Mouse (Mus musculus) limb, embryonic 12.5 days (tissue): ENCODE data around the gene Gm20388. TPM values are rescaled to one million over a fixed set of nuclear protein-coding genes. Genes with fewer than 3 reads are reported as not detected.

Experiments
- ATAC-seq: fragments of 200-750 bp; cut with Nextera tagmentation; 2 replicates; pipeline ENCODE4 v1.8.0; 2017; ENCODE audit warnings: low read depth, moderate TSS enrichment; ENCODE audit not compliant: insufficient number of reproducible peaks, insufficient read depth, low FRiP score, low TSS enrichment
- H3K27ac ChIP-seq: fragments of 300-500 bp; sonication (generic); 2 replicates; pipeline ENCODE4 v1.5.1; 2016; ENCODE audit warnings: mild to moderate bottlenecking, moderate library complexity
- H3K27me3 ChIP-seq: fragments of 300-500 bp; sonication (generic); 2 replicates; pipeline ENCODE4 v1.6.1; 2016; ENCODE audit warnings: mild to moderate bottlenecking, moderate library complexity
- H3K36me3 ChIP-seq: fragments of 300-500 bp; sonication (generic); 2 replicates; pipeline ENCODE4 v1.6.1; 2016; ENCODE audit warnings: mild to moderate bottlenecking, moderate library complexity
- H3K4me1 ChIP-seq: fragments of 300-500 bp; sonication (generic); replicated peaks from 2 replicates; pipeline ENCODE4 v1.6.1; 2016
- H3K4me2 ChIP-seq: fragments of 300-500 bp; sonication (generic); 2 replicates; pipeline ENCODE4 v1.6.1; 2016; ENCODE audit warnings: mild to moderate bottlenecking, moderate library complexity
- H3K4me3 ChIP-seq: fragments of 300-500 bp; sonication (generic); replicated peaks from 2 replicates; pipeline ENCODE4 v1.5.1; 2016; ENCODE audit warnings: mild to moderate bottlenecking
- H3K9ac ChIP-seq: fragments of 300-500 bp; sonication (generic); replicated peaks from 2 replicates; pipeline ENCODE4 v1.6.1; 2016; ENCODE audit warnings: mild to moderate bottlenecking, moderate library complexity
- H3K9me3 ChIP-seq: fragments of 300-500 bp; sonication (generic); 2 replicates; pipeline ENCODE4 v1.6.1; 2016; ENCODE audit warnings: mild to moderate bottlenecking, moderate library complexity
- WGBS: fragments of 180-500 bp; shearing (Covaris S2); methylation state at CpG from one replicate; pipeline ENCODE4 v1.1.7; 2016; 5-methylcytosine and 5-hydroxymethylcytosine counted together
- polyA plus RNA-seq: library from polyadenylated mRNA; unstranded; fragments of >200 nt; fragmentation: Nextera tagmentation; extraction: Ambion mirVana; gene quantifications from 2 replicates; pipeline ENCODE4 v1.2.1, GENCODE M21; 2016

Gm20388 gene
- polyA plus RNA-seq, 1 experiment from 2014 or later = not detected

DNA sequence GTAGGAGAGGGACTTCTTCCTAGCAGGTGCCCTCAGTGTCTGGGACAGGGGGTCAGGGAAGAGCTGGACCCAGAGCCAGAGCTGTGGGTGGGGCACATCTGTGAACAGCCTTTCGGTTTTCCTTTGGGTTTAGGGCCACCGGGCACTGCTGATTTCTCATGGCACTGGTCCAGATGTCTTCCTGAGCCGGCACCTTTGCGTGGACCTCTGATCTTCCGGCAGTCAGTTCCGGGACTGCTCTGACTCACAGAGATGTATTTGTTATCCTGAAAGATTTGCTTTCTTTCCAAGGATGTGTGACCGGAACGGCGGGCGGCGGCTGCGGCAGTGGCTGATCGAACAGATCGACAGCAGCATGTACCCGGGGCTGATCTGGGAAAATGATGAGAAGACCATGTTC is 828.9 kb downstream of the Gm20388 start:
- Histone ChIP-seq H3K9ac (no peak overlapping the region), H3K4me2 (no peak overlapping the region), H3K9me3 (0 out of 2 replicates have a peak, but pooled peaks cover 6% of the 10 kb centered on the region), H3K27me3 (peaks cover 55% of the 10 kb centered on the region), H3K4me3 (no peak overlapping the region), H3K4me1 (peaks cover 24% of the 10 kb centered on the region), H3K27ac (no peak overlapping the region), H3K36me3 (no peaks in the 10 kb centered on the region)
- ATAC-seq = no peak
- WGBS = 94% methylated on average over 15 of the region's 15 CpGs

- peaks cover 46% of the 10 kb centered on the region for H3K27me3 ChIP-seq
- 43% methylated on average over 2 of the region's 2 CpGs for WGBS
Observed at GRCm38 (mm10) chr8:120740579-120740978, 829.9 kb downstream of the Gm20388 start.

GRCm38 (mm10) chr8:120741001-120741400 is 830.4 kb downstream of the Gm20388 start:
- Histone ChIP-seq H3K4me2 (no peak overlapping the region), H3K27me3 (peaks cover 46% of the 10 kb centered on the region), H3K4me3 (no peak overlapping the region), H3K36me3 (no peaks in the 10 kb centered on the region), H3K9me3 (0 out of 2 replicates have a peak, but pooled peaks cover 6% of the 10 kb centered on the region), H3K9ac (no peak overlapping the region), H3K4me1 (peaks cover 27% of the 10 kb centered on the region), H3K27ac (no peak overlapping the region)
- 90% methylated on average over 17 of the region's 17 CpGs for WGBS
- ATAC-seq = no peak

More at GRCm38 (mm10) chr8:120740579-120740978, 829.9 kb downstream of the Gm20388 start:
- Histone ChIP-seq H3K9me3 (0 out of 2 replicates have a peak, but pooled peaks cover 6% of the 10 kb centered on the region), H3K36me3 (no peaks in the 10 kb centered on the region), H3K9ac (no peak overlapping the region), H3K27ac (no peak overlapping the region), H3K4me2 (no peak overlapping the region), H3K4me3 (no peak overlapping the region), H3K4me1 (peaks cover 28% of the 10 kb centered on the region)
- ATAC-seq = no peak

- H3K9ac ChIP-seq = no peak overlapping the region
- WGBS = 90% methylated on average over 15 of the region's 15 CpGs
- H3K4me2 ChIP-seq = no peak overlapping the region
- ATAC-seq = no peak
- no peak overlapping the region for H3K4me3 ChIP-seq
- peaks cover 38% of the 10 kb centered on the region for H3K27me3 ChIP-seq
- peaks cover 21% of the 10 kb centered on the region for H3K4me1 ChIP-seq
- H3K9me3 ChIP-seq = 0 out of 2 replicates have a peak, but pooled peaks cover 6% of the 10 kb centered on the region
- H3K36me3 ChIP-seq = no peaks in the 10 kb centered on the region
- no peak overlapping the region for H3K27ac ChIP-seq
Observed at GRCm38 (mm10) chr8:120741815-120742530, 831.3 kb downstream of the Gm20388 start.

GRCm38 (mm10) chr8:120743149-120743897 is 832.7 kb downstream of the Gm20388 start:
- H3K4me1 ChIP-seq = peaks cover 21% of the 10 kb centered on the region
- H3K4me2 ChIP-seq = no peak overlapping the region
- no peak overlapping the region for H3K4me3 ChIP-seq
- H3K36me3 ChIP-seq = no peaks in the 10 kb centered on the region
- ATAC-seq = no peak
- H3K27ac ChIP-seq = no peak overlapping the region
- H3K27me3 ChIP-seq = peaks cover 25% of the 10 kb centered on the region
- WGBS = 70% methylated on average over 12 of the region's 12 CpGs
- H3K9me3 ChIP-seq = 0 out of 2 replicates have a peak, but pooled peaks cover 6% of the 10 kb centered on the region
- H3K9ac ChIP-seq = no peak overlapping the region

DNA sequence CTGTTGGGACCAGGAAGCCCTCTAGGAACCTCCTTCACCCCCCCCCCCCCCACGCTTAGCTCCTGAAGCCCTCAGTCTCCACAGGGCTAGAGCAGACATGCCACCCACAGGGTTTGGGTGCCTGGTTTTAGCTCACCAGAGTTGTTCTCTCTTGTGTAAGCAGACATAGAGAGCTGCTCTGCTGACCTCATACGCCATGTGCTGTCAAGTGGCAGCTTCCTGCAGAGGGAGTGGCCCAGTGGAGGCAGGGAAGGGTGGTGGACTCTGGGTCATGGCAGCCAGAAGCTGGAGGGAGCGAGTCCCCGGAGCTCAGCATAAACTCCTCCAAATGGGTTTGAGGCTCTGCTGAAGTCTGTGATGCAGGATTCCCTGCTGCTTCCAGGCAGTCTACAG is 833.3 kb downstream of the Gm20388 start:
- 65% methylated on average over 4 of the region's 4 CpGs for WGBS
- 0 out of 2 replicates have a peak, but pooled peaks cover 6% of the 10 kb centered on the region for H3K9me3 ChIP-seq
- H3K9ac ChIP-seq = no peak overlapping the region
- peaks cover 19% of the 10 kb centered on the region for H3K27me3 ChIP-seq
- no peaks in the 10 kb centered on the region for H3K36me3 ChIP-seq
- H3K4me3 ChIP-seq = no peak overlapping the region
- peaks cover 21% of the 10 kb centered on the region for H3K4me1 ChIP-seq
- 0 out of 2 replicates have a peak overlapping the region, but pooled peaks have one; percentile 4 for H3K27ac ChIP-seq
- peak; percentile 22; the same call in 1 of the 2 replicates for ATAC-seq
- no peak overlapping the region for H3K4me2 ChIP-seq

GRCm38 (mm10) chr8:120744448-120744847 is 833.8 kb downstream of the Gm20388 start:
- peaks cover 21% of the 10 kb centered on the region for H3K4me1 ChIP-seq
- H3K27me3 ChIP-seq = peaks cover 14% of the 10 kb centered on the region
- H3K36me3 ChIP-seq = no peaks in the 10 kb centered on the region
- ATAC-seq = no peak
- 50% methylated on average over 5 of the region's 5 CpGs for WGBS
- H3K27ac ChIP-seq = 0 out of 2 replicates have a peak overlapping the region, but pooled peaks have one; percentile 4
- no peak overlapping the region for H3K4me2 ChIP-seq
- 0 out of 2 replicates have a peak, but pooled peaks cover 4% of the 10 kb centered on the region for H3K9me3 ChIP-seq
- H3K9ac ChIP-seq = no peak overlapping the region
- H3K4me3 ChIP-seq = no peak overlapping the region

DNA sequence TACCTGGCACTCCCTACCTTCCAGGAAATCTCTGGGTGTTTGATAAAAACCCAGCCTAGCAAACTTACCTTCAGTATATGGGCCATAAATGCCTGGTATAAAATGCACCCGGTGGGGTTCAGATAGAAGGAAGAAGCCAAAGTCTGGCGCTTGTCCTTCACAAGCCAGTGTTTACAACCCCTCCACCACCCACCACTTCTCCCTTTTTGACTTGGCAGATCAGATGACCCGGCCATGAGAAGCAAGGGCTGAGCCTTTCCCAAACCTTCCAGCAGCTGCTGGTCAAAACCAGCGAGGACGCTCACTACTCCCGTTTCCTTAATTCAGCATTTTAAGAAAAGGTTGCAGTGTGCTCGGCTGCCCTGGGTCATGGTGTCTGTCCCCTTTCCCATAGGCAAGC is 834.6 kb downstream of the Gm20388 start:
- no peak overlapping the region for H3K4me3 ChIP-seq
- no peak overlapping the region for H3K27ac ChIP-seq
- no peaks in the 10 kb centered on the region for H3K36me3 ChIP-seq
- H3K4me2 ChIP-seq = no peak overlapping the region
- H3K27me3 ChIP-seq = peaks cover 14% of the 10 kb centered on the region
- H3K4me1 ChIP-seq = peaks cover 21% of the 10 kb centered on the region
- H3K9ac ChIP-seq = no peak overlapping the region
- ATAC-seq = no peak
- WGBS = 53% methylated on average over 7 of the region's 7 CpGs
- no peaks in the 10 kb centered on the region for H3K9me3 ChIP-seq

GRCm38 (mm10) chr8:120746007-120746701 is 835.5 kb downstream of the Gm20388 start:
- peaks cover 14% of the 10 kb centered on the region for H3K27me3 ChIP-seq
- H3K4me3 ChIP-seq = no peak overlapping the region
- no peak overlapping the region for H3K9ac ChIP-seq
- no peaks in the 10 kb centered on the region for H3K36me3 ChIP-seq
- peaks cover 21% of the 10 kb centered on the region for H3K4me1 ChIP-seq
- WGBS = 64% methylated on average over 18 of the region's 18 CpGs
- H3K9me3 ChIP-seq = no peaks in the 10 kb centered on the region
- H3K4me2 ChIP-seq = no peak overlapping the region
- peak; percentile 19; the same call in 1 of the 2 replicates for ATAC-seq
- H3K27ac ChIP-seq = peak overlapping the region; percentile 35; the same call in 1 of the 2 replicates

DNA sequence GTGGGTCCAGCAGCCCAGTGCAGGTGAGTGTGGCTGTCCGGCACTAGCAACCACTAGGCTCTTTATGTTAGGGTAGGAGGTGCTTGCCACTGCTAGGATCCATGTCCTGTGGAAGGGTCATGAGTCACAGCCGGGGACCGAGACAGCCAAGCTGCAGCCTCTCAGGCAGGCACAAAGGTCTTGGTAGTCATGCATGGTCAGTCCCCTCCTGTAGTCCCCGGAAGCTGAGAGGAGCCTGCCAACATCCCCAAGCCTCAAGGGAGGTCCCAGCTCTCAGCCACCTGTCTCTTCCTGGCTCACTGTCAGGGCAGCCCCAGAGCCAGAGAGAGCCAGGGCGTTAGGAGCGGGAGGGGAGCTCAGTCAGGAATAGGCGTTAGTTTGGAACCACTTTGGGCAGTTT is 836.6 kb downstream of the Gm20388 start:
- H3K4me3 ChIP-seq = no peak overlapping the region
- ATAC-seq = no peak
- no peak overlapping the region for H3K4me2 ChIP-seq
- 85% methylated on average over 7 of the region's 7 CpGs for WGBS
- no peaks in the 10 kb centered on the region for H3K9me3 ChIP-seq
- no peak overlapping the region for H3K27ac ChIP-seq
- H3K9ac ChIP-seq = no peak overlapping the region
- H3K27me3 ChIP-seq = peaks cover 15% of the 10 kb centered on the region
- H3K4me1 ChIP-seq = peaks cover 32% of the 10 kb centered on the region
- H3K36me3 ChIP-seq = no peaks in the 10 kb centered on the region

GRCm38 (mm10) chr8:120750616-120751015 is 840.0 kb downstream of the Gm20388 start:
- WGBS = 77% methylated on average over 9 of the region's 9 CpGs
- H3K4me2 ChIP-seq = no peak overlapping the region
- H3K9ac ChIP-seq = no peak overlapping the region
- H3K4me3 ChIP-seq = no peak overlapping the region
- no peak for ATAC-seq
- H3K9me3 ChIP-seq = no peaks in the 10 kb centered on the region
- H3K27ac ChIP-seq = no peak overlapping the region
- H3K27me3 ChIP-seq = peaks cover 36% of the 10 kb centered on the region
- H3K4me1 ChIP-seq = peaks cover 19% of the 10 kb centered on the region
- no peaks in the 10 kb centered on the region for H3K36me3 ChIP-seq
